Mouse (Mus musculus): ENCODE measurements at regions not wholly inside any gene's neighbourhood (a gene's known extent, or its start where the extent isn't known, plus 50 kb on each side); places are given as distances from the start of the nearest gene placed in this dataset.

DNA sequence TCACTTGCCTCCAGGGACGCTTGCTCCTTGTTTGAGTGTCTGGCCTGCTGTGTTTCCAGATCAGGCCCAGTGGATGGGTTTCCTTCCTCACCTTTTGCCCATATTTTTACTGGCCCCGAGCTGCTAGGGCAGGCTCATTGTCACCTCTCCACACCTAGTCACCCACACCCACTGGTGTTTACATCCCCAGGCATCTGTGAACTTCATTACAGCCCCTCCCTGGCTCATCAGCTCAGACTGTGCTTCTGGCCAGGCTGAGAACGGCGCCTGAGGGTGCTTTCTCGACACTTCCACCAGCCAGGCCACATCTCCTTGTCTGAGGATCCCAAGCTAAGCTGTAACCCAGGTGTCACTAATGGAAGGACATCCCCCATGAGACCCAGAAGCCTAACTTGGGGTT, 129.8 kb upstream of the Klf4 start:
- TF ChIP-seq POLR2A (IDR thresholded peaks at IDR 0.05; ENCODE audit: low read depth, low read length) (no peak), CTCF (conservative IDR thresholded peaks at IDR 0.05 in 1 of 2, IDR thresholded peaks at IDR 0.05 in 1 of 2; ENCODE audit: low read depth in 2 of 2, low read length in 2 of 2) (no peak), EP300 (IDR thresholded peaks at IDR 0.05; ENCODE audit: low read length) (no peak), TCF12 (IDR thresholded peaks at IDR 0.05; ENCODE audit: low read depth, low read length) (no peak), SMC3 (IDR thresholded peaks at IDR 0.05; ENCODE audit: low read depth, low read length) (no peak), RAD21 (IDR thresholded peaks at IDR 0.05; ENCODE audit: low read depth, low read length) (no peak), HCFC1 (IDR thresholded peaks at IDR 0.05; ENCODE audit: low read depth, low read length) (no peak), UBTF (IDR thresholded peaks at IDR 0.05; ENCODE audit: low read depth, low read length) (no peak), ZMIZ1 (IDR thresholded peaks at IDR 0.05; ENCODE audit: low read depth, low read length) (no peak), MAX (IDR thresholded peaks at IDR 0.05; ENCODE audit: low read length) (no peak), MXI1 (IDR thresholded peaks at IDR 0.05; ENCODE audit: low read depth, low read length) (no peak)

All from CH12.LX (cell line).